Comparison of ENCODE assay signal across 22 mouse cellular contexts in the genomic region with DNA sequence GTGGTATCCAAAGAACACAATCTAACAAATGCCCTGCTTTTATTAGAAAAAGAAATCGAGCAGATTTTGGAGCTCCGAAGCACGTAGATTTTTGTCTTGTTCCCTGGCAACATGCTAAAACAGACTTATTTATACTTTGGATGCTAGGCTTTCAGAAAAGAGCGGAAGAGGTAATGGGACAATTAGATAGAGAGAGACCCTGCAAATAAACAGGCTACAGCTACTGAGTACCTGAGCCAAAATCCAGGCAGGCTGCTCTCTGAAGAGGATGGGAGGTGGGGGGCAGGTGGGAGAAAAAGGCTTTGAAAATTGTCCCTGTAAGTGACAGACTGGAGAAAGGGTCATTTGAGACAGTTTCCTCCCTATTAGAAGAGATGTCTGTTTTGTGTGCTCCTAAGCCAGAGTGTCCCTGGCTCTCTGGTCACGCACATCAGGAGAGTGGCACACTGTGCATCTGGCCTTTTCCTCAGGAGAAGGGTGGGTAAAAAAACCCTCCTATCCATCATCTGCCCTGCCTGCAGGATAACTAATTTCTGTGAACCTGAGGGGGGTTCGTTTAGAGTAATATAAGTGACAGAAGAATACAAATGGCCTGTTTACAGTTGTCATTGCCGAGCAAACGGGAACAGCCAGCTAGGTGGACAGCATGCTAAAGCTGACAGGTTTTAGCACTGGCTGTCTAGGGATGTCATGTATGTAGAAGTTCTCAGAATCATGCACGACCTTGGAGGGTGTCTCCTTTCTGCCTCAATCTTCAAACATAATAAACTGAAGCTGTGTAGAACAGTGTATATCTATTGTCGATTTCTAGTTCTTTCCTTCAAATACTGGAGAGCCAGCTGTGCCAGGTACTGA.
A peak's percentile ranks its signal among the peaks of the same experiment; 100 is the strongest.
DNase-seq lines count a peak whose midpoint lies in the region; ATAC-seq and TF ChIP-seq lines count a peak whose summit lies in the region.
"Had no signal": no experiment of that assay in that cellular context is flagged by ENCODE, and none has a peak within 500 bp of the region (broad histone marks: within the 10 kb centered on the region; RNA-seq: fewer than 3 reads in every experiment).

No protein-coding gene starts in this region.

- no peak overlapping the region for H3K9ac ChIP-seq in hindbrain, postnatal 0 days (replicated peaks; ENCODE audit: low read length)
- no peak overlapping the region for H3K9ac ChIP-seq in hindbrain, embryonic 14.5 days
- H3K9ac ChIP-seq in midbrain, embryonic 13.5 days (replicated peaks): no peak overlapping the region
- H3K9ac ChIP-seq in midbrain, embryonic 14.5 days (replicated peaks; ENCODE audit: low read length): no peak overlapping the region
- H3K9ac ChIP-seq in midbrain, embryonic 16.5 days (ENCODE audit: low read depth, low read length): 0 out of 2 replicates have a peak overlapping the region, but pooled peaks have one; percentile 6
- H3K9ac ChIP-seq: embryonic facial prominence, embryonic 12.5 days; kidney, embryonic 15.5 days; stomach, embryonic 15.5 days had no signal

- peak overlapping the region; percentile 21; the same call in 1 of the 2 replicates for H3K27ac ChIP-seq in hindbrain, postnatal 0 days
- H3K27ac ChIP-seq in hindbrain, embryonic 14.5 days: no peak overlapping the region
- H3K27ac ChIP-seq in midbrain, embryonic 13.5 days: no peak overlapping the region
- no peak overlapping the region for H3K27ac ChIP-seq in midbrain, embryonic 14.5 days (replicated peaks; ENCODE audit: low read depth, low read length)
- H3K27ac ChIP-seq in midbrain, embryonic 16.5 days (ENCODE audit: low read length): 0 out of 2 replicates have a peak overlapping the region, but pooled peaks have one; percentile 5
- H3K27ac ChIP-seq: embryonic facial prominence, embryonic 12.5 days; heart, embryonic 10.5 days; hindbrain, embryonic 10.5 days; kidney, embryonic 15.5 days; stomach, embryonic 15.5 days had no signal

- H3K36me3 ChIP-seq in hindbrain, postnatal 0 days (ENCODE audit: insufficient read depth, low read length): no peaks in the 10 kb centered on the region
- no peaks in the 10 kb centered on the region for H3K36me3 ChIP-seq in hindbrain, embryonic 14.5 days (replicated peaks; ENCODE audit: control insufficient read depth, insufficient read depth)
- no peaks in the 10 kb centered on the region for H3K36me3 ChIP-seq in midbrain, embryonic 13.5 days
- H3K36me3 ChIP-seq in midbrain, embryonic 14.5 days (ENCODE audit: control insufficient read depth, insufficient read depth, low read length): no peaks in the 10 kb centered on the region
- H3K36me3 ChIP-seq in midbrain, embryonic 16.5 days (ENCODE audit: control insufficient read depth, insufficient read depth, low read length): no peaks in the 10 kb centered on the region
- H3K36me3 ChIP-seq: embryonic facial prominence, embryonic 12.5 days; heart, embryonic 10.5 days; hindbrain, embryonic 10.5 days; kidney, embryonic 15.5 days; stomach, embryonic 15.5 days had no signal

- H3K4me3 ChIP-seq in hindbrain, postnatal 0 days (ENCODE audit: low read length): no peak overlapping the region
- H3K4me3 ChIP-seq in hindbrain, embryonic 14.5 days (replicated peaks; ENCODE audit: low read length): no peak overlapping the region
- no peak overlapping the region for H3K4me3 ChIP-seq in midbrain, embryonic 13.5 days (replicated peaks)
- H3K4me3 ChIP-seq in midbrain, embryonic 14.5 days (replicated peaks; ENCODE audit: low read depth, low read length): no peak overlapping the region
- no peak overlapping the region for H3K4me3 ChIP-seq in midbrain, embryonic 16.5 days (ENCODE audit: low read depth, low read length)
- H3K4me3 ChIP-seq: embryonic facial prominence, embryonic 12.5 days; erythroblast, embryonic 14.5 days; heart, embryonic 10.5 days; hindbrain, embryonic 10.5 days; kidney, embryonic 15.5 days; myocyte; stomach, embryonic 15.5 days had no signal

- H3K4me2 ChIP-seq in hindbrain, postnatal 0 days (ENCODE audit: low read depth, low read length): no peak overlapping the region
- H3K4me2 ChIP-seq in hindbrain, embryonic 14.5 days (replicated peaks): no peak overlapping the region
- H3K4me2 ChIP-seq in midbrain, embryonic 13.5 days (replicated peaks): no peak overlapping the region
- no peak overlapping the region for H3K4me2 ChIP-seq in midbrain, embryonic 14.5 days (ENCODE audit: low read length)
- H3K4me2 ChIP-seq in midbrain, embryonic 16.5 days (ENCODE audit: low read length): no peak overlapping the region
- H3K4me2 ChIP-seq: embryonic facial prominence, embryonic 12.5 days; kidney, embryonic 15.5 days; liver, embryonic 11.5 days; stomach, embryonic 15.5 days had no signal

- H3K9me3 ChIP-seq in hindbrain, postnatal 0 days (ENCODE audit: low read length): no peaks in the 10 kb centered on the region
- H3K9me3 ChIP-seq in hindbrain, embryonic 14.5 days (ENCODE audit: control insufficient read depth, low read length): no peaks in the 10 kb centered on the region
- H3K9me3 ChIP-seq in midbrain, embryonic 13.5 days: no peaks in the 10 kb centered on the region
- H3K9me3 ChIP-seq in midbrain, embryonic 14.5 days (ENCODE audit: control insufficient read depth, low read length): no peaks in the 10 kb centered on the region
- no peaks in the 10 kb centered on the region for H3K9me3 ChIP-seq in midbrain, embryonic 16.5 days (replicated peaks; ENCODE audit: control insufficient read depth, low read length, poor library complexity, severe bottlenecking)
- H3K9me3 ChIP-seq: embryonic facial prominence, embryonic 12.5 days; heart, embryonic 10.5 days; hindbrain, embryonic 10.5 days; kidney, embryonic 15.5 days; stomach, embryonic 15.5 days had no signal

- no peaks in the 10 kb centered on the region for H3K27me3 ChIP-seq in hindbrain, postnatal 0 days (ENCODE audit: insufficient read depth, low read length)
- H3K27me3 ChIP-seq in hindbrain, embryonic 14.5 days (ENCODE audit: control insufficient read depth, insufficient read depth, low read length): no peaks in the 10 kb centered on the region
- H3K27me3 ChIP-seq in midbrain, embryonic 13.5 days: no peaks in the 10 kb centered on the region
- H3K27me3 ChIP-seq in midbrain, embryonic 14.5 days (ENCODE audit: control insufficient read depth, insufficient read depth, low read length): no peaks in the 10 kb centered on the region
- H3K27me3 ChIP-seq in midbrain, embryonic 16.5 days (ENCODE audit: control insufficient read depth, insufficient read depth, low read depth, low read length): no peaks in the 10 kb centered on the region
- H3K27me3 ChIP-seq: embryonic facial prominence, embryonic 12.5 days; kidney, embryonic 15.5 days; stomach, embryonic 15.5 days had no signal

- H3K4me1 ChIP-seq in hindbrain, postnatal 0 days (ENCODE audit: insufficient read depth, low read length): no peaks in the 10 kb centered on the region
- no peaks in the 10 kb centered on the region for H3K4me1 ChIP-seq in hindbrain, embryonic 14.5 days (replicated peaks; ENCODE audit: control insufficient read depth, insufficient read depth, low read length)
- no peaks in the 10 kb centered on the region for H3K4me1 ChIP-seq in midbrain, embryonic 13.5 days (replicated peaks)
- H3K4me1 ChIP-seq in midbrain, embryonic 14.5 days (ENCODE audit: control insufficient read depth, insufficient read depth, low read length): 0 out of 2 replicates have a peak, but pooled peaks cover 4% of the 10 kb centered on the region
- peaks cover 5% of the 10 kb centered on the region; the same call in 1 of the 2 replicates for H3K4me1 ChIP-seq in midbrain, embryonic 16.5 days (ENCODE audit: control insufficient read depth, insufficient read depth, low read length)
- H3K4me1 ChIP-seq: embryonic facial prominence, embryonic 12.5 days; heart, embryonic 10.5 days; hindbrain, embryonic 10.5 days; kidney, embryonic 15.5 days; stomach, embryonic 15.5 days had no signal

- no peak for ATAC-seq in hindbrain, postnatal 0 days
- ATAC-seq in hindbrain, embryonic 14.5 days (ENCODE audit: low FRiP score): no peak; the same call in 1 of the 2 replicates
- ATAC-seq in midbrain, embryonic 13.5 days: 0 out of 2 replicates have a peak, but pooled peaks have one; percentile 45
- ATAC-seq in midbrain, embryonic 14.5 days (ENCODE audit: low FRiP score, low TSS enrichment): no peak; the same call in 1 of the 2 replicates
- ATAC-seq in midbrain, embryonic 16.5 days: peak; percentile 56
- no peak for ATAC-seq in granulocyte monocyte progenitor cell, adult 5-6 weeks (replicated peaks; ENCODE audit: poor library complexity, severe bottlenecking)
- ATAC-seq: intestine, embryonic 16.5 days had no signal

- DNase-seq in hindbrain, postnatal 0 days (ENCODE audit: low spot score): no peak
- DNase-seq in hindbrain, embryonic 14.5 days (ENCODE audit: low spot score): no peak
- DNase-seq in midbrain, embryonic 14.5 days: no peak
- DNase-seq in thymus, postnatal 14 days: no peak
- DNase-seq: cerebellum, adult 11 months; gastrocnemius, postnatal 36 days; lung, adult 18-20 months; lung, postnatal 14 days; retina, postnatal 1 day; thymus, adult 2 months had no signal

- TF ChIP-seq CTCF in hindbrain, postnatal 0 days (IDR thresholded peaks at IDR 0.05; ENCODE audit: low read depth): no peak

- WGBS in hindbrain, postnatal 0 days: 53% methylated on average over 10 of the region's 10 CpGs
- WGBS in hindbrain, embryonic 14.5 days: 61% methylated on average over 10 of the region's 10 CpGs
- WGBS in midbrain, embryonic 13.5 days: 76% methylated on average over 10 of the region's 10 CpGs
- 76% methylated on average over 10 of the region's 10 CpGs for WGBS in midbrain, embryonic 14.5 days
- WGBS in midbrain, embryonic 16.5 days: 65% methylated on average over 10 of the region's 10 CpGs

Comparison
In these comparisons a context has a peak if more than half of its experiments do, and no peak if none do; other contexts are left out.
1. ATAC-seq: peak in midbrain, embryonic 13.5 days (single experiment) and midbrain, embryonic 16.5 days (single experiment); none in hindbrain, postnatal 0 days (single experiment), hindbrain, embryonic 14.5 days (single experiment), midbrain, embryonic 14.5 days (single experiment) and granulocyte monocyte progenitor cell, adult 5-6 weeks (single experiment).
2. H3K27ac ChIP-seq: peak in hindbrain, postnatal 0 days (single experiment) and midbrain, embryonic 16.5 days (single experiment); none in hindbrain, embryonic 14.5 days (single experiment), midbrain, embryonic 13.5 days (single experiment) and midbrain, embryonic 14.5 days (single experiment).